Comparison of ENCODE assay signal across 1 mouse cellular context in the genomic region with DNA sequence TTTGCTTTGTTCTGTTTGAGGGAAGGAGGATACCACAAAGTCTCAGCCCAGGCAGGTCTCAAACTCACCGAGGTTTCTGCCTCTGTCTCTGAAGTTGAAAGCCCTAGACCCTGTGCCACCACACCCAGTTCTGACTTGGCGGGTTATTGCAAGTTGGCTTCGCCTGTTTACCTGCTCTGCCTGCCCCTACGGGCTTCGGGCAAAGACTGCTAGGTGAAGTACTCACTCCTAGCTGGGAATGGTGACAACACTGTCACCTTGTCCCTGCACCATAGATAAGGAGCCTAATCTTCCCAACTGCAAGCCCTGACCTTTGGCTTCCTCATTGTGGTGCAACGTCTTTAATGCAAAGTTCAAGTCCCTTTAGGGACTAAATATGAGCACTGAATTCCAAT.
TF ChIP-seq lines count a peak whose summit lies in the region.

No protein-coding gene starts in this region.

TF ChIP-seq in MEL, 35 proteins besides CTCF, POLR2A, EP300 and RAD21 (continued from another document):
- TF ChIP-seq BHLHE40 (IDR thresholded peaks at IDR 0.05; ENCODE audit: borderline replicate concordance, low read depth, low read length) (0 out of 2 replicates have a peak, but pooled peaks have one; percentile 10), TBP (IDR thresholded peaks at IDR 0.05; ENCODE audit: low read depth, low read length) (peak; percentile 68; the same call in 1 of the 2 replicates), TCF12 (IDR thresholded peaks at IDR 0.05; ENCODE audit: low read depth, low read length) (peak; percentile 87), RCOR1 (IDR thresholded peaks at IDR 0.05; ENCODE audit: low read depth, low read length) (peak; percentile 60; the same call in 1 of the 2 replicates), SIN3A (IDR thresholded peaks at IDR 0.05; ENCODE audit: low read length) (peak; percentile 34; the same call in 1 of the 2 replicates), HCFC1 (IDR thresholded peaks at IDR 0.05; ENCODE audit: low read depth, low read length) (no peak), JUND (IDR thresholded peaks at IDR 0.05; ENCODE audit: low read depth, low read length) (0 out of 2 replicates have a peak, but pooled peaks have one; percentile 24), ETS1 (IDR thresholded peaks at IDR 0.05; ENCODE audit: low read depth, low read length) (peak; percentile 75), CHD1 (IDR thresholded peaks at IDR 0.05; ENCODE audit: low read depth, low read length) (0 out of 2 replicates have a peak, but pooled peaks have one; percentile 0)
